Mouse (Mus musculus) MEL (cell line): Measurements from ENCODE around the gene Kpnb1. TPM values are rescaled to one million over a fixed set of nuclear protein-coding genes. Genes with fewer than 3 reads are reported as not detected.
A peak's percentile ranks its signal among the peaks of the same experiment; 100 is the strongest.

Source experiments
- DNase-seq: peaks from one replicate; pipeline ENCODE4 v3.0.0; 2011; ENCODE audit warnings: low read depth, low spot score
- H3K27ac ChIP-seq: 2 replicates; pipeline ENCODE4 v1.5.1; 2012; ENCODE audit warnings: low read depth, mild to moderate bottlenecking, control low read depth, low read length, moderate library complexity; ENCODE audit not compliant: control insufficient read depth
- H3K27me3 ChIP-seq, 2 experiments: fragments of 150-350 bp in 1 of 2; sonication (generic) in 1 of 2; 2 replicates each; pipeline ENCODE4 v1.6.1; 2012; ENCODE audit warnings: low read length in 2 of 2, mild to moderate bottlenecking in 2 of 2, improper control_type of control experiment in 1 of 2, moderate library complexity in 1 of 2; ENCODE audit not compliant: insufficient read depth in 2 of 2, control insufficient read depth in 1 of 2
- H3K36me3 ChIP-seq, 2 experiments: 2 replicates each; pipeline ENCODE4 v1.6.1; 2012 to 2014; ENCODE audit warnings: low read length in 2 of 2, improper control_type of control experiment in 1 of 2, inconsistent platforms in 1 of 2, mild to moderate bottlenecking in 1 of 2; ENCODE audit not compliant: insufficient read depth in 2 of 2, control insufficient read depth in 1 of 2
- H3K4me1 ChIP-seq, 2 experiments: fragments of 150-350 bp in 1 of 2; sonication (generic) in 1 of 2; 2 replicates each; pipeline ENCODE4 v1.6.1; 2012; ENCODE audit warnings: low read length in 2 of 2, improper control_type of control experiment in 1 of 2, mild to moderate bottlenecking in 1 of 2; ENCODE audit not compliant: insufficient read depth in 2 of 2, control insufficient read depth in 1 of 2
- H3K4me3 ChIP-seq, 2 experiments: fragments of 150-350 bp in 1 of 2; sonication (generic) in 1 of 2; 2 replicates each; pipeline ENCODE4 v1.5.1; 2012; ENCODE audit warnings: low read depth in 2 of 2, low read length in 2 of 2, mild to moderate bottlenecking in 2 of 2, moderate library complexity in 2 of 2, control low read depth in 1 of 2, improper control_type of control experiment in 1 of 2; ENCODE audit not compliant: control insufficient read depth in 1 of 2, insufficient read depth in 1 of 2
- H3K79me2 ChIP-seq: 2 replicates; pipeline ENCODE4 v1.6.1; 2012; ENCODE audit warnings: mild to moderate bottlenecking, low read length, moderate library complexity; ENCODE audit not compliant: control insufficient read depth, poor library complexity, insufficient read depth
- H3K9ac ChIP-seq: 2 replicates; pipeline ENCODE4 v1.6.1; 2012; ENCODE audit warnings: low read depth, mild to moderate bottlenecking, control low read depth, low read length, moderate library complexity; ENCODE audit not compliant: control insufficient read depth, poor library complexity, severe bottlenecking
- H3K9me3 ChIP-seq: fragments of 150-350 bp; sonication (generic); replicated peaks from 2 replicates; pipeline ENCODE4 v1.6.1; 2012; ENCODE audit warnings: mild to moderate bottlenecking, low read length, improper control_type of control experiment, moderate library complexity; ENCODE audit not compliant: insufficient read depth
- BHLHE40 ChIP-seq: IDR thresholded peaks from 2 replicates; pipeline ENCODE4 v1.6.1; 2012; ENCODE audit warnings: low read depth, mild to moderate bottlenecking, inconsistent platforms, low read length, improper control_type of control experiment, borderline replicate concordance
- CTCF ChIP-seq, 3 experiments: IDR thresholded peaks in 2 of 3; conservative IDR thresholded peaks in 1 of 3; 2 replicates each; pipeline ENCODE4 v1.5.1; 2011 to 2012; ENCODE audit warnings: low read length in 3 of 3, low read depth in 2 of 3, mild to moderate bottlenecking in 2 of 3, improper control_type of control experiment in 1 of 3, inconsistent platforms in 1 of 3, mixed read lengths in 1 of 3, moderate library complexity in 1 of 3; ENCODE audit not compliant: control insufficient read depth in 1 of 3, insufficient read depth in 1 of 3, poor library complexity in 1 of 3, severe bottlenecking in 1 of 3
- E2F4 ChIP-seq: IDR thresholded peaks from 2 replicates; pipeline ENCODE4 v1.6.1; 2011; ENCODE audit warnings: low read depth, low read length, improper control_type of control experiment, borderline replicate concordance
- ELF1 ChIP-seq: IDR thresholded peaks from 2 replicates; pipeline ENCODE4 v1.6.1; 2014; ENCODE audit warnings: low read depth, mild to moderate bottlenecking, inconsistent platforms, low read length, improper control_type of control experiment, moderate library complexity
- EP300 ChIP-seq, 2 experiments: IDR thresholded peaks; 2 replicates each; pipeline ENCODE4 v1.6.1; 2011; ENCODE audit warnings: improper control_type of control experiment in 2 of 2, low read length in 2 of 2, low read depth in 1 of 2, mild to moderate bottlenecking in 1 of 2
- ETS1 ChIP-seq: IDR thresholded peaks from 2 replicates; pipeline ENCODE4 v1.6.1; 2012; ENCODE audit warnings: low read depth, mild to moderate bottlenecking, inconsistent platforms, low read length, improper control_type of control experiment, moderate library complexity
- GABPA ChIP-seq: IDR thresholded peaks from 2 replicates; pipeline ENCODE4 v1.6.1; 2012; ENCODE audit warnings: low read depth, mild to moderate bottlenecking, inconsistent platforms, low read length, improper control_type of control experiment, moderate library complexity
- HCFC1 ChIP-seq: IDR thresholded peaks from 2 replicates; pipeline ENCODE4 v1.6.1; 2012; ENCODE audit warnings: low read depth, mild to moderate bottlenecking, inconsistent platforms, low read length, improper control_type of control experiment, moderate library complexity
- MAZ ChIP-seq: IDR thresholded peaks from 2 replicates; pipeline ENCODE4 v1.6.1; 2012; ENCODE audit warnings: low read depth, mild to moderate bottlenecking, inconsistent platforms, low read length, improper control_type of control experiment
- MYC ChIP-seq: IDR thresholded peaks from 2 replicates; pipeline ENCODE4 v1.6.1; 2011; ENCODE audit warnings: low read depth, mild to moderate bottlenecking, low read length, improper control_type of control experiment, moderate library complexity
- NRF1 ChIP-seq: IDR thresholded peaks from 2 replicates; pipeline ENCODE4 v1.6.1; 2014; ENCODE audit warnings: low read depth, mild to moderate bottlenecking, inconsistent platforms, low read length, improper control_type of control experiment, moderate library complexity; ENCODE audit not compliant: poor library complexity, insufficient read depth, severe bottlenecking
- POLR2A ChIP-seq, 2 experiments: IDR thresholded peaks; 2 replicates each; pipeline ENCODE4 v1.6.1; 2011 to 2012; ENCODE audit warnings: low read length in 2 of 2, mild to moderate bottlenecking in 2 of 2, control low read depth in 1 of 2, improper control_type of control experiment in 1 of 2, low read depth in 1 of 2, moderate library complexity in 1 of 2; ENCODE audit not compliant: control insufficient read depth in 1 of 2, insufficient read depth in 1 of 2, poor library complexity in 1 of 2
- POLR2AphosphoS2 ChIP-seq: IDR thresholded peaks from 2 replicates; pipeline ENCODE4 v1.6.1; 2011; ENCODE audit warnings: low read length, improper control_type of control experiment
- RCOR1 ChIP-seq: IDR thresholded peaks from 2 replicates; pipeline ENCODE4 v1.6.1; 2012; ENCODE audit warnings: low read depth, mild to moderate bottlenecking, inconsistent platforms, low read length, improper control_type of control experiment
- SIN3A ChIP-seq: IDR thresholded peaks from 2 replicates; pipeline ENCODE4 v1.6.1; 2012; ENCODE audit warnings: low read length, improper control_type of control experiment, inconsistent platforms
- TAL1 ChIP-seq: IDR thresholded peaks from 2 replicates; pipeline ENCODE4 v1.6.1; 2012; ENCODE audit warnings: mild to moderate bottlenecking, inconsistent platforms, low read length, moderate library complexity, mixed read lengths
- TCF12 ChIP-seq: IDR thresholded peaks from 2 replicates; pipeline ENCODE4 v1.6.1; 2014; ENCODE audit warnings: low read depth, mild to moderate bottlenecking, inconsistent platforms, low read length, improper control_type of control experiment, moderate library complexity
- ZC3H11A ChIP-seq: IDR thresholded peaks from 2 replicates; pipeline ENCODE4 v1.6.1; 2012; ENCODE audit warnings: low read depth, mild to moderate bottlenecking, inconsistent platforms, low read length, improper control_type of control experiment
- ZMIZ1 ChIP-seq: IDR thresholded peaks from 2 replicates; pipeline ENCODE4 v1.6.1; 2012; ENCODE audit warnings: low read depth, mild to moderate bottlenecking, inconsistent platforms, low read length, improper control_type of control experiment, moderate library complexity
- ZNF384 ChIP-seq: IDR thresholded peaks from 2 replicates; pipeline ENCODE4 v1.6.1; 2012; ENCODE audit warnings: low read depth, mild to moderate bottlenecking, inconsistent platforms, low read length, improper control_type of control experiment
- polyA plus RNA-seq, 2 experiments: library from polyadenylated mRNA; stranded (reverse) in 1 of 2; unstranded in 1 of 2; fragments of >175 nt in 1 of 2; fragments of >200 nt in 1 of 2; gene quantifications; 2 replicates each; pipeline versions ENCODE4 v1.2.1 to v1.2.4; 2012; ENCODE audit warnings: low replicate concordance in 2 of 2, low read depth in 1 of 2; ENCODE audit not compliant: insufficient read length in 2 of 2, insufficient read depth in 1 of 2, missing spikeins in 1 of 2
- total RNA-seq: library from RNA; depleted of rRNA; stranded (reverse); fragments of 300-350 nt; gene quantifications from 2 replicates; pipeline ENCODE4 v1.2.3, GENCODE M21; 2012

Gene Kpnb1
- total and polyA plus RNA-seq, 3 experiments: 237 to 463 (median 275) TPM

- Histone ChIP-seq H3K27me3 (no peaks in the 10 kb centered on the region), H3K4me3 (peak overlapping the region; percentile 68 to 93), H3K4me1 (peaks cover 7 to 21% of the 10 kb centered on the region in 2 experiments; a peak in 2 of 4 replicates), H3K9ac (peak overlapping the region; percentile 82), H3K79me2 (peaks cover 7% of the 10 kb centered on the region; the same call in 1 of the 2 replicates), H3K27ac (peak overlapping the region; percentile 66), H3K9me3 (no peaks in the 10 kb centered on the region), H3K36me3 (peaks cover 2 to 8% of the 10 kb centered on the region in 2 experiments; a peak in 2 of 4 replicates)
- no peak for TF ChIP-seq ZNF384
- TF ChIP-seq MAZ: peak; percentile 89
- peak; percentile 38; the same call in 1 of the 2 replicates for TF ChIP-seq ETS1
- TF ChIP-seq E2F4: no peak
- peak; percentile 24; the same call in 1 of the 2 replicates for TF ChIP-seq RCOR1
- no peak for TF ChIP-seq MYC
- TF ChIP-seq TCF12: 0 out of 2 replicates have a peak, but pooled peaks have one; percentile 34
- TF ChIP-seq ELF1: peak; percentile 86
- TF ChIP-seq EP300 (IDR thresholded peaks at IDR 0.05; ENCODE audit: low read depth in 1 of 2, low read length in 2 of 2): peak in 1 of 2 experiments; percentile 31; a peak in 1 of 4 replicates
- TF ChIP-seq HCFC1: peak; percentile 66; the same call in 1 of the 2 replicates
- TF ChIP-seq NRF1: peak; percentile 49; the same call in 1 of the 2 replicates
- TF ChIP-seq TAL1: no peak
- 0 out of 2 replicates have a peak, but pooled peaks have one; percentile 7 for TF ChIP-seq ZC3H11A
- peak; percentile 36 to 80; a peak in 3 of 4 replicates for TF ChIP-seq POLR2A (IDR thresholded peaks at IDR 0.05; ENCODE audit: control insufficient read depth in 1 of 2, insufficient read depth in 1 of 2, low read depth in 1 of 2, low read length in 2 of 2, poor library complexity in 1 of 2)
- peak; percentile 56; the same call in 1 of the 2 replicates for TF ChIP-seq ZMIZ1
- DNase-seq: peak; percentile 91
Observed at GRCm38 (mm10) chr11:97149995-97150410, 37.7 kb downstream of the Kpnb1 start.

GRCm38 (mm10) chr11:97149026-97149425, 38.7 kb downstream of the Kpnb1 start:
- H3K27me3 ChIP-seq: no peaks in the 10 kb centered on the region
- no peak for DNase-seq
- no peak overlapping the region for H3K9ac ChIP-seq
- H3K79me2 ChIP-seq: peaks cover 7% of the 10 kb centered on the region; the same call in 1 of the 2 replicates
- no peak overlapping the region for H3K4me3 ChIP-seq
- peaks cover 7 to 21% of the 10 kb centered on the region in 2 experiments; a peak in 2 of 4 replicates for H3K4me1 ChIP-seq
- no peak overlapping the region for H3K27ac ChIP-seq
- no peak for TF ChIP-seq ELF1
- TF ChIP-seq SIN3A: no peak
- no peak for TF ChIP-seq E2F4
- TF ChIP-seq RCOR1: no peak
- TF ChIP-seq EP300 (IDR thresholded peaks at IDR 0.05; ENCODE audit: low read depth in 1 of 2, low read length in 2 of 2): no peak
- TF ChIP-seq BHLHE40: no peak
- no peak for TF ChIP-seq POLR2A (IDR thresholded peaks at IDR 0.05; ENCODE audit: control insufficient read depth in 1 of 2, insufficient read depth in 1 of 2, low read depth in 1 of 2, low read length in 2 of 2, poor library complexity in 1 of 2)
- TF ChIP-seq ZNF384: no peak
- no peak for TF ChIP-seq CTCF (IDR thresholded peaks at IDR 0.05 in 2 of 3, conservative IDR thresholded peaks at IDR 0.05 in 1 of 3; ENCODE audit: control insufficient read depth in 1 of 3, insufficient read depth in 1 of 3, low read depth in 2 of 3, low read length in 3 of 3, poor library complexity in 1 of 3, severe bottlenecking in 1 of 3)
- TF ChIP-seq GABPA: no peak
- TF ChIP-seq POLR2AphosphoS2: no peak
- no peak for TF ChIP-seq MAZ
- TF ChIP-seq, all 39 proteins: peak for 0
- no peaks in the 10 kb centered on the region for H3K9me3 ChIP-seq
- H3K36me3 ChIP-seq: peaks cover 2 to 8% of the 10 kb centered on the region in 2 experiments; a peak in 2 of 4 replicates
